Mouse (Mus musculus): Measurements from ENCODE around the gene Bak1.

DNA sequence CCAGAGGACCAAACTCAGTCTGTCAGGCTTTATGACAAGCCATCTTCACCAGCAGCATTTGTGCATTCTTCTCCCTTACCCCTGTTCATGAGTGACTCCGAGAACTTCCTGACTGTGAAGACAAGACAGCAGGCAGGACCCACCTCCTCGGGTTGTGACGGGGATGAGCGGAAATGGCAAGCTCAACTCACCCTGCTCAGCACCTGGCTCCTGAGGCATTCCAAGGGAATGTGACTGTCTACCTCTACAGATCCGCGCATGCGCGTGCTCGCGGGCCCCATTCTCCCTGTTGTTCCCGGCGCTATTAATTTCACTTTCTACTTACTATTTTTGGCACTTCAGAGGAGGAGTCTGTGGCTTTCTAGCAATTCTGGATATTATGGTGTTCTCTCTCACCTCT is 28.8 kb downstream of the Bak1 start:
- no peak for TF ChIP-seq POLR2AphosphoS2 (IDR thresholded peaks at IDR 0.05; ENCODE audit: insufficient read length, low read depth)
- TF ChIP-seq POLR2A (IDR thresholded peaks at IDR 0.05; ENCODE audit: insufficient read length, low read depth): no peak
- no peak for TF ChIP-seq USF1 (IDR thresholded peaks at IDR 0.05; ENCODE audit: low read depth)
- no peak for TF ChIP-seq E2F4 (IDR thresholded peaks at IDR 0.05; ENCODE audit: insufficient read depth)
- TF ChIP-seq MYOG (IDR thresholded peaks at IDR 0.05; ENCODE audit: control insufficient read depth in 1 of 3, insufficient read depth in 1 of 3, insufficient read length in 2 of 3, low read depth in 2 of 3): no peak
- TF ChIP-seq SRF (IDR thresholded peaks at IDR 0.05; ENCODE audit: control insufficient read depth, insufficient read length, low read depth): no peak
- no peak for TF ChIP-seq MAX (IDR thresholded peaks at IDR 0.05; ENCODE audit: low read depth)
- TF ChIP-seq TCF12 (IDR thresholded peaks at IDR 0.05; ENCODE audit: insufficient read depth, poor library complexity, severe bottlenecking): no peak
- TF ChIP-seq MYOD1 (IDR thresholded peaks at IDR 0.05; ENCODE audit: control insufficient read depth in 1 of 3, insufficient read length in 2 of 3, low read depth in 2 of 3): no peak
- no peak for TF ChIP-seq REST (IDR thresholded peaks at IDR 0.05; ENCODE audit: insufficient read depth, insufficient read length)
- no peak for TF ChIP-seq TCF3 (IDR thresholded peaks at IDR 0.05; ENCODE audit: insufficient read length, low read depth)
- no peak for TF ChIP-seq CEBPB (IDR thresholded peaks at IDR 0.05; ENCODE audit: insufficient read depth, poor library complexity, severe bottlenecking)

Measured in myocyte (in vitro differentiated cells).